Mouse (Mus musculus): ENCODE results near the gene 9530077C05Rik. TPM values are rescaled to one million over a fixed set of nuclear protein-coding genes. Genes with fewer than 3 reads are reported as not detected.

Gene 9530077C05Rik
- total RNA-seq, 2 experiments from 2014 or later, result 0.13 to 0.20 TPM

Other genes starting within 250 kb of the 9530077C05Rik start
- not detected for gene Zfp872, start 223.4 kb upstream of the 9530077C05Rik start, total RNA-seq (2021)
- 1 to 10 TPM; 5.9 to 6.7 TPM for gene Zfp809, start 185.8 kb upstream of the 9530077C05Rik start, total RNA-seq (2021)
- gene Zfp599, start 151.6 kb upstream of the 9530077C05Rik start, total RNA-seq (2021), result not detected
- under 1 TPM; 0.69 to 0.72 TPM for gene Zfp810, start 103.9 kb upstream of the 9530077C05Rik start, total RNA-seq (2021)
- 1 to 10 TPM in 1 of 2 experiments, under 1 TPM in 1; 0.96 to 1.6 TPM for gene Anln, start 22.3 kb upstream of the 9530077C05Rik start, total RNA-seq (2021)
- gene Gm17545, start 42.8 kb downstream of the 9530077C05Rik start, total RNA-seq (2021), result not detected
- 10 to 100 TPM; 31.3 to 33.2 TPM for gene Rp9, start 58.2 kb downstream of the 9530077C05Rik start, total RNA-seq (2021)
- 1 to 10 TPM; 6.8 to 8.7 TPM for gene Bbs9, start 64.2 kb downstream of the 9530077C05Rik start, total RNA-seq (2021)